Mouse (Mus musculus): ENCODE measurements around the gene Prmt2. TPM values are rescaled to one million over a fixed set of nuclear protein-coding genes. Genes with fewer than 3 reads are reported as not detected.

Gene Prmt2
- polyA plus RNA-seq, 1 experiment from 2014 or later = 21.2 TPM

DNA sequence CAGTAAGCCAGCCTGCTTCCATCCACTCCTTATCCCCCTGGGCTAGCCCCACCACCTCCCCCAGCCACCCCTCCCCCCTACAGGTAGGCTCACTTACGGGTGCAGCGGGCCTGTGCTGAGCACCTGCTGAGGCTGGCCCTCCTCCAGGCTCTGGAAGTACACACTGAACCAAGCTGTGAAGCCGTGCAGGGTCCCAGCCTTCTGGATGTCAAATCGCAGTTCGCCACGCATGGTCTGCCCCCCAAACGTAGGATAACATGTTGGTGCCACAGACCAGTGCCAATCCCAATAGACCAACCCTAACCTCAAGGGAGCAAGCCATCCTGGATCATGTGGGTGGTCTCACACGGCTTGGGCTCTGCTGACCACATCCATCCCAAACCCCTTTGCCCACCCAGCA, 28.4 kb downstream of the Prmt2 start:
- H3K27ac ChIP-seq (ENCODE audit: low read depth, low read length) = no peak overlapping the region
- DNase-seq (ENCODE audit: low spot score) (peak; percentile 24), ATAC-seq (replicated peaks; ENCODE audit: low FRiP score) (no peak)
- WGBS = 87% methylated on average over 8 of the region's 8 CpGs
- H3K9ac ChIP-seq (ENCODE audit: low read depth, low read length) = no peak overlapping the region
- H3K4me1 ChIP-seq (replicated peaks; ENCODE audit: control insufficient read depth, insufficient read depth, low read length) = no peaks in the 10 kb centered on the region
- peaks cover 2% of the 10 kb centered on the region; the same call in 1 of the 2 replicates for H3K9me3 ChIP-seq (ENCODE audit: control insufficient read depth, low read length)
- H3K36me3 ChIP-seq (ENCODE audit: control insufficient read depth, insufficient read depth, low read length) = peaks cover 8% of the 10 kb centered on the region
- no peak overlapping the region for H3K4me3 ChIP-seq (ENCODE audit: low read depth, low read length)
- H3K27me3 ChIP-seq (replicated peaks; ENCODE audit: control insufficient read depth, insufficient read depth, low read length) = no peaks in the 10 kb centered on the region
- no peak overlapping the region for H3K4me2 ChIP-seq

DNA sequence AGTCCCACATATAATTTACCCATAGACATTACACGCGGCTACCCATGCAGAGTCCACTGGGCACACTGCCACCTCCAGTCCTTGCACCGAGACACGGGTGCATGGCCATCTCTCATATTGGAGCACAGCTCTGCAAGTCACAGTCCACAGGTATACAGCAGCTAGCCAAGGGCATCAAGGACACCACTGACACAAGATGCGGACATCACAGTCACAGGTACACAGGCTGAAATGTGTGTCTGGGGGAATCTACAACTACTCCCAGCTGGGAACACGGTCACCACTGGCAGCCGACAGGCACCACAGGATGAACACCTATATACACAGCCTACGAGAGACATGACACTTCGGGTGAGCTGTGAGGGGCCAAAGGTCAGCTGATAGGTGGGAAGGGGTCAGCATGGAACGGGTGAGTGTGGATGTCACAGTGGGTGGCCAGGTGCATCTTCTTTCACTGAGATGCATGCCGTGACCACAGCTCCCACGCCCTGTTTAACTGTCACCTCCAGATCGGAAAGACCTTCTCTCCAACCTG, 30.3 kb downstream of the Prmt2 start:
- no peak overlapping the region for H3K27ac ChIP-seq (ENCODE audit: low read depth, low read length)
- ATAC-seq (replicated peaks; ENCODE audit: low FRiP score) (no peak), DNase-seq (ENCODE audit: low spot score) (peak; percentile 15)
- H3K4me1 ChIP-seq (replicated peaks; ENCODE audit: control insufficient read depth, insufficient read depth, low read length) = no peaks in the 10 kb centered on the region
- 0 out of 2 replicates have a peak, but pooled peaks cover 3% of the 10 kb centered on the region for H3K36me3 ChIP-seq (ENCODE audit: control insufficient read depth, insufficient read depth, low read length)
- no peak overlapping the region for H3K4me2 ChIP-seq
- H3K9ac ChIP-seq (ENCODE audit: low read depth, low read length) = no peak overlapping the region
- no peaks in the 10 kb centered on the region for H3K27me3 ChIP-seq (replicated peaks; ENCODE audit: control insufficient read depth, insufficient read depth, low read length)
- whole genome bisulfite sequencing = 86% methylated on average over 13 of the region's 13 CpGs
- H3K4me3 ChIP-seq (ENCODE audit: low read depth, low read length) = no peak overlapping the region
- no peaks in the 10 kb centered on the region for H3K9me3 ChIP-seq (ENCODE audit: control insufficient read depth, low read length)

DNA sequence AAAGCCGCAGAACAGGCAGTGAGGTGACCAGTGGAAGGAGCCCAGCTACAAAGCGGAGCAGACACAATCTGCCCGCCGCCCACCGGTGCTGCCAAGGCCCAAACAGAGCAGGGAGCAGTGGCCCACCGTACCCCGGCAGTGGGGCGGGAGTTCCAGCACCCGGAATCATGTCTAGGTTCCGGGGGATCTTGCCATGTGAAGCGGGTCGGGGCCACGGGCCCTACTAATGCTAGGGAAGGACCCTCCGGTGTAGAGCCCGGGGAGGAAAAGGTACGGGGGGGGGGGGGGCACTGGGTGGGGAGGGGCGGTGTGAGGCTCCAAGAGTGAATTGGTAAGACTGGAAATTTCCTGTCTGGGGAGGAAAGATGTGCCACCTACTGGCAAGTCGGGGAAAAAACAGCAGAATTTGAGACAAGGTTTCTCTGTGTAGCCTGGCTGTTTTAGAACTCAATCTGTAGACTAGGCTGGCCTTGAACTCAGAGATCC, 33.8 kb downstream of the Prmt2 start:
- ATAC-seq (replicated peaks; ENCODE audit: low FRiP score) (no peak), DNase-seq (ENCODE audit: low spot score) (peak; percentile 22)
- no peaks in the 10 kb centered on the region for H3K36me3 ChIP-seq (ENCODE audit: control insufficient read depth, insufficient read depth, low read length)
- H3K4me1 ChIP-seq (replicated peaks; ENCODE audit: control insufficient read depth, insufficient read depth, low read length) = no peaks in the 10 kb centered on the region
- H3K4me2 ChIP-seq = peak overlapping the region; percentile 63
- no peak overlapping the region for H3K27ac ChIP-seq (ENCODE audit: low read depth, low read length)
- H3K27me3 ChIP-seq (replicated peaks; ENCODE audit: control insufficient read depth, insufficient read depth, low read length) = no peaks in the 10 kb centered on the region
- peak overlapping the region; percentile 39 for H3K4me3 ChIP-seq (ENCODE audit: low read depth, low read length)
- 18% methylated on average over 18 of the region's 18 CpGs for WGBS
- no peaks in the 10 kb centered on the region for H3K9me3 ChIP-seq (ENCODE audit: control insufficient read depth, low read length)
- H3K9ac ChIP-seq (ENCODE audit: low read depth, low read length) = no peak overlapping the region

DNA sequence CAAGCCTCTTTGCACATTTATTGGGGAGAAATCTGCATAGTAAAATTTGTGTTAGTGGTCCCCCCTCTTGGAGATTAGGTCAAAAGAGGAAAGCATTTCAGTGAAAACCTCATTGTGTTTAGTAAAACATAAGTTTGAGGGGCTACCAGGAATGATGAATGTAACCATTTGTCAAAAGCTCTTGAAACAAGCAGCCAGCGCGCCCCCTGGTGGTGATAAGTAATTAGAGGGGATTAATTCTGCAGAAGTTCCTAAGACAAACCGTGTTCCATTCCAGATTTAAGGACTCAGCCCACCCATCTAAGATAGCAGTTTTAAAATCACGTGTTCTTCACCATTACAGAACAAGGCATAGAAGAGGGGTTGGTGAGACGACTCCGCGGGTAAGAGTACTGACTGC, 35.7 kb downstream of the Prmt2 start:
- Histone ChIP-seq H3K4me3 (ENCODE audit: low read depth, low read length) (no peak overlapping the region), H3K9me3 (ENCODE audit: control insufficient read depth, low read length) (no peaks in the 10 kb centered on the region), H3K27ac (ENCODE audit: low read depth, low read length) (no peak overlapping the region), H3K36me3 (ENCODE audit: control insufficient read depth, insufficient read depth, low read length) (no peaks in the 10 kb centered on the region), H3K27me3 (replicated peaks; ENCODE audit: control insufficient read depth, insufficient read depth, low read length) (no peaks in the 10 kb centered on the region), H3K9ac (ENCODE audit: low read depth, low read length) (no peak overlapping the region), H3K4me1 (replicated peaks; ENCODE audit: control insufficient read depth, insufficient read depth, low read length) (no peaks in the 10 kb centered on the region), H3K4me2 (no peak overlapping the region)
- DNase-seq (ENCODE audit: low spot score) (peak; percentile 59), ATAC-seq (replicated peaks; ENCODE audit: low FRiP score) (no peak)
- 19% methylated on average over 7 of the region's 7 CpGs for WGBS

DNA sequence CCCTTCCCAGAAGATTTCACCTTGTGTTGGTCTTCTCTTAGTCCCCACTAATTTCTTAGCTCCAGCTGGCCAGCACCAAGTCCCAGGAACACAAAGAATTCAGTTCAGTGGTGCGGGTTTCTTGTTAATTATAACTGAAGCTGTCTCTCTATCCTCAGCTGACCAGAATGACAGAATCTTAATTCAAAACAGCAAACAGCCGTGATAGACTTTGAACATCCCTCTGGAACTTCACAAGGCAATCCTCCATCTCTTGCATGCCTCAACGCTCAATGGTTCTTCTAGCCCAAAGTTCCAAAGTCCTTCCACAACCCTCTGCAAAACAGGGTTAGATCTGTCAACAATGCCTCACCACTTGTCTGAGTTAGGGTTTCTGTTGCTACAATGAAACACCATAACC, 36.2 kb downstream of the Prmt2 start:
- Histone ChIP-seq H3K27ac (ENCODE audit: low read depth, low read length) (no peak overlapping the region), H3K9me3 (ENCODE audit: control insufficient read depth, low read length) (no peaks in the 10 kb centered on the region), H3K9ac (ENCODE audit: low read depth, low read length) (no peak overlapping the region), H3K4me1 (replicated peaks; ENCODE audit: control insufficient read depth, insufficient read depth, low read length) (no peaks in the 10 kb centered on the region), H3K27me3 (replicated peaks; ENCODE audit: control insufficient read depth, insufficient read depth, low read length) (no peaks in the 10 kb centered on the region), H3K4me3 (ENCODE audit: low read depth, low read length) (no peak overlapping the region), H3K4me2 (no peak overlapping the region), H3K36me3 (ENCODE audit: control insufficient read depth, insufficient read depth, low read length) (no peaks in the 10 kb centered on the region)
- DNase-seq (ENCODE audit: low spot score) (no peak), ATAC-seq (replicated peaks; ENCODE audit: low FRiP score) (no peak)
- 80% methylated on average over 3 of the region's 3 CpGs for WGBS

DNA sequence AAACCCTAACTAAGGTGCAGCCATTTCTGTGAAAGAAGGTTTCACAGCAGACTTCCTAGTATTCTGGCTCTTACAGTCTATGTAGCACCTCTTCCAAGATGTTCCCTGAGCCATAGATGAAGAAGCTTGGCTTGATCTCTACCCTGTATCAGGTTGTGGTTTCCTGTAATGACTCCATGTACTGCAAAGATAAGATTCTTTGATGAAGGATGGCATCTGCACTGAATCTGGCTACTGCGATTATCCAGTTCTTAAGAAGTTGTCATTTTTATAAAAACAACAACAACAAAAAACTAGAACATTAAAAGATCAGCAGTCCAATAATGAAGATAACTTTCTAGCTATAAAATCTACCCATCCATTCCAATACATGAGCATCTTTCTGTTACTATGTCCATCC, 49.7 kb downstream of the Prmt2 start:
- Histone ChIP-seq H3K9ac (ENCODE audit: low read depth, low read length) (no peak overlapping the region), H3K27me3 (replicated peaks; ENCODE audit: control insufficient read depth, insufficient read depth, low read length) (no peaks in the 10 kb centered on the region), H3K36me3 (ENCODE audit: control insufficient read depth, insufficient read depth, low read length) (no peaks in the 10 kb centered on the region), H3K9me3 (ENCODE audit: control insufficient read depth, low read length) (no peaks in the 10 kb centered on the region), H3K4me2 (no peak overlapping the region), H3K27ac (ENCODE audit: low read depth, low read length) (no peak overlapping the region), H3K4me1 (replicated peaks; ENCODE audit: control insufficient read depth, insufficient read depth, low read length) (no peaks in the 10 kb centered on the region), H3K4me3 (ENCODE audit: low read depth, low read length) (no peak overlapping the region)
- WGBS = 67% methylated on average over 1 of the region's 1 CpGs
- DNase-seq (ENCODE audit: low spot score) = no peak
- ATAC-seq (replicated peaks; ENCODE audit: low FRiP score) = no peak

DNA sequence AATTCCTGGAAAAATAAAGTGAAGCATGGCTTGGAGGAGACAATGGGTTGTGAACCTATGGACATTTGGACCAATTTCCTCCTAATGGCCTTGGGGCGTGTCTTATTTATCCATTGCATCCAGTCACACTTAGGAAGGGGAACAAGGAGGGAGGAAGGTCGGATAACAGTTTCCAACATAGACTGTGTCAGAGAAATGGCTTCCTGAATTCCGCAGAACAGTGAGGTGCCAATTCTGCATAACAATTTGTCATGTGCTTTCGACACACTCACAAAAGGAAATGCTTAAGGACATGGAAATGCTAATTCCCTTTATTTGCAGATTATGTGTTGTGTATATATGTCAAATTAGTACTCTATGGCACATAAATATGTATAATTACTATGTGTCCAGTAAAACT, 52.4 kb downstream of the Prmt2 start:
- H3K4me1 ChIP-seq (replicated peaks; ENCODE audit: control insufficient read depth, insufficient read depth, low read length) = no peaks in the 10 kb centered on the region
- DNase-seq (ENCODE audit: low spot score) = no peak
- no peaks in the 10 kb centered on the region for H3K9me3 ChIP-seq (ENCODE audit: control insufficient read depth, low read length)
- no peak overlapping the region for H3K4me2 ChIP-seq
- no peaks in the 10 kb centered on the region for H3K27me3 ChIP-seq (replicated peaks; ENCODE audit: control insufficient read depth, insufficient read depth, low read length)
- no peaks in the 10 kb centered on the region for H3K36me3 ChIP-seq (ENCODE audit: control insufficient read depth, insufficient read depth, low read length)
- no peak overlapping the region for H3K9ac ChIP-seq (ENCODE audit: low read depth, low read length)
- H3K27ac ChIP-seq (ENCODE audit: low read depth, low read length) = no peak overlapping the region
- no peak overlapping the region for H3K4me3 ChIP-seq (ENCODE audit: low read depth, low read length)
- 78% methylated on average over 4 of the region's 4 CpGs for WGBS
- no peak for ATAC-seq (replicated peaks; ENCODE audit: low FRiP score)

DNA sequence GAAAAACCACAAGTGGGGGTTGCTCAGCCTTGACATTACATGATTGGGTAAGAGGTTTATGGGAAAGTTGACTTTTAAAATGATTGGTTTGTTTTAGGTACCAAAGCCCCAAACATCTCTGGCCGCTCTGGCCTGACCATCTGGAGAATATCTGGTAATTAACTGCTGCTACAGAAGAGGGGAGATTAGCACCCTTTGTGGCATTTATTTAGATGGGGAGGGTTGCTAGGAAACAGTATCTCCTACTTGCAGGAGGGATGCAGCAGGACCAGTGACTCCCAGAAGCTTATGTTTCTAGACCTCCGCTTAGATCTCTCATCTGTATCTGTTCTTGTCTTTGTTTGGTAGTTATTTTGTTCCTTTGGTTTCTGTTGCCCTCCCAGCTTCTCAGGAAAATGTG, 62.8 kb downstream of the Prmt2 start:
- Histone ChIP-seq H3K4me1 (replicated peaks; ENCODE audit: control insufficient read depth, insufficient read depth, low read length) (no peaks in the 10 kb centered on the region), H3K4me3 (ENCODE audit: low read depth, low read length) (no peak overlapping the region), H3K27ac (ENCODE audit: low read depth, low read length) (no peak overlapping the region), H3K9me3 (ENCODE audit: control insufficient read depth, low read length) (no peaks in the 10 kb centered on the region), H3K4me2 (no peak overlapping the region), H3K36me3 (ENCODE audit: control insufficient read depth, insufficient read depth, low read length) (no peaks in the 10 kb centered on the region), H3K27me3 (replicated peaks; ENCODE audit: control insufficient read depth, insufficient read depth, low read length) (no peaks in the 10 kb centered on the region), H3K9ac (ENCODE audit: low read depth, low read length) (no peak overlapping the region)
- 43% methylated on average over 2 of the region's 2 CpGs for WGBS
- DNase-seq (ENCODE audit: low spot score) = no peak
- ATAC-seq (replicated peaks; ENCODE audit: low FRiP score) = no peak

DNA sequence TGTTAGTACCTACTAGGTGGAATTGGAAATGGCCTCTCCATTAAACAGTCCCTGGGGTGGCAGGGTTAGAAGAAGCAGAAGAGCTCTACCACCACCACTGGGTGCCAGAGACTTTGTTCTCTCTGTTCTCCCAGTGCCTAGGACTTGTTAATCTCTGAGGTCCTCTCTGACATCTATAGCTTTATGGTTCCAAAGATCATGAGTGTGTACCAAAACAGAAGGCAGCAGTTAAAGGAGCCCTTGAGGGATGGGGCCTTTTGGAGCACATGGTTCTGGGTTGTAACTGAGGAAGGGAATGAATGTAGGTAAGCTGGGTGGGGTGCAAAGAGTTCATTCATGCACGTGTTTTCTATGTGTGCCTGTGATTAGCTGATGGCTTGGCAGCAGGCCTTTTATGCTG, 79.7 kb downstream of the Prmt2 start:
- 61% methylated on average over 1 of the region's 1 CpGs for WGBS
- no peak for DNase-seq (ENCODE audit: low spot score)
- Histone ChIP-seq H3K9me3 (ENCODE audit: control insufficient read depth, low read length) (no peaks in the 10 kb centered on the region), H3K27me3 (replicated peaks; ENCODE audit: control insufficient read depth, insufficient read depth, low read length) (no peaks in the 10 kb centered on the region), H3K4me3 (ENCODE audit: low read depth, low read length) (no peak overlapping the region), H3K4me1 (replicated peaks; ENCODE audit: control insufficient read depth, insufficient read depth, low read length) (no peaks in the 10 kb centered on the region), H3K4me2 (no peak overlapping the region), H3K9ac (ENCODE audit: low read depth, low read length) (no peak overlapping the region), H3K36me3 (ENCODE audit: control insufficient read depth, insufficient read depth, low read length) (no peaks in the 10 kb centered on the region), H3K27ac (ENCODE audit: low read depth, low read length) (no peak overlapping the region)
- ATAC-seq (replicated peaks; ENCODE audit: low FRiP score) = no peak
